Mouse (Mus musculus) thymus, adult 2 months (tissue): ENCODE measurements around the gene Ccdc3.

Experiments used
- CTCF ChIP-seq: fragments of 200-500 bp; IDR thresholded peaks from 2 replicates; pipeline ENCODE4 v1.5.1; 2012; ENCODE audit warnings: mild to moderate bottlenecking, control low read depth, low read length, moderate library complexity, borderline replicate concordance; ENCODE audit not compliant: control insufficient read depth, poor library complexity, insufficient read depth; ENCODE audit errors: extremely low read depth
- POLR2A ChIP-seq: fragments of 200-500 bp; IDR thresholded peaks from 2 replicates; pipeline ENCODE4 v1.6.1; 2012; ENCODE audit warnings: mild to moderate bottlenecking, low read length, control low read depth, moderate library complexity; ENCODE audit not compliant: control insufficient read depth, poor library complexity, insufficient read depth; ENCODE audit errors: extremely low read depth

DNA sequence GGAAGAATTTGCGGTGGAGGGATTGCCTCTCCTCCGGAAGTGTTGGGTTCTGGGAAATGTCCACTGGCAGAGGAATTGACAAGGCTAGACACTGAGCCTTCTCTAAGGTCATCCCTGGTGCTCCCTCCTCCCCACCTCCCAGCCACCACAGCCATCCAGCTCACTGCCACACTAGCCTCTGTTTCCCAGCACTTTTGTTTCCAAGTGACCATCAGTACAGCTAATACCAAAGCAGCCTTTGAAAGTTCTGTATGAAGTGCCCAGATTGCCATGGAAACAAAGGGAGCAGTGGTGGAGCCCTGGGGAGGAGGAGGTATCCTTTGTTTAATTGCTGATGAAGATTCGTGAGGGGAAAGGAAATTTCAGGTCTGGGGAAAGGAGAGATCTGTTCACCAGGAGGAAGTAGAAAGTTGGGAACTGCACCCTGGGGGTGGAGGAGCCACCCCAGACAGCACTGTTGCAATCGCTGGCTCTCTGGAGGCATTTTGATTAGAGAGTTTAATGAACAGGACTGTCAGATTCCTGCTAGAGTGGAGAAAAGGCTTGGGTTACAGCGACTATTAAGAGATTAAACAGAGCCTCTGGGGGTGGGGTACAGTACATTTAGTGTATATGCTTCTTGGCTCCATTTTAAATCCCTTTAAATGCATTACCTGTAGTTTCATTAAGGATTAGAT lies 20.6 kb upstream of the Ccdc3 start:
- TF ChIP-seq POLR2A (no peak), CTCF (no peak)
